ENCODE assay signal across 10 mouse cellular contexts in the genomic region with DNA sequence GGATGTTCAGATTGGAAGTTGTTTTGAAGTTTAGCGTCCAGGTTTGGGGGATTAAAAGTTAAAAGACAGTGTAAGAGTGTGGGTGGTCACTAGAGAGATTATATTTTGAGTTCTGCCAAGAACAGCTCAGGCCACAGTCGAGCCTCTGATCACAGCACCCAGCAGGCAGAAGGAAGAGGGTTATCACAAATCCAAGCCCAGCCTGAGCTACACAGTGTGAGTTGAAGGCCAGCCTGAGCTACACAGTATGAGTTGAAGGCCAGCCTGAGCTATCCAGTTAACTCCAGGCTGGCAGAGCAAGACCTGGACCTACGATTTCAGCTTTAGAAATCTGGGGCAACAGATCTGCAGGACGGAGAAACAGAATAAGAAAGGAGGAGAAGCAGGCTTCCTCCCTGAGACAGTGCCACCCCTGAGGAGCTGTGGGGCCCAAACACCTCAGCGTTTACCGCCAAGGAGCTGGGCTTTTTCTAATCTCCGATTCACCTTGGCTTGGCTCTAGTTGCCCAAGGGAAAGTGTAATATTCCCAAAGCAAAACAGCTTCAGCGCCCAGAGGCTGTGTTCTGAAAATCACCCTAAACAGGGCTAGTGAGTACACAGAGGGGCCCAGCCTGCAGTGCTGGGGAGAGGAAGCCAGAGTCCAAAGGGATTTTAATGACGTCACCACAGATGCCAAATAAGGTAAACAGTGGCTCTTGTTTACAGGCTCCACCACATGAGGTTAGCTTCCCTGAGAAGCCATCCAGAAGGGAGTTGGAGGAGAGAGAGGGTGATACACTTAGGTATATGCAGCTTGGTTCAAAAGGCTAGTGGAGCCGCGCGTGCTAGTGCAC. TPM values are rescaled to one million over a fixed set of nuclear protein-coding genes. Genes with fewer than 3 reads are reported as not detected.
DNase-seq lines count a peak whose midpoint lies in the region; ATAC-seq and TF ChIP-seq lines count a peak whose summit lies in the region.
"Had no signal": no experiment of that assay in that cellular context is flagged by ENCODE, and none has a peak within 500 bp of the region (broad histone marks: within the 10 kb centered on the region; RNA-seq: fewer than 3 reads in every experiment).

No protein-coding gene starts in this region.

- no peak for ATAC-seq in hindbrain, embryonic 11.5 days (ENCODE audit: low FRiP score)
- ATAC-seq in neural tube, embryonic 14.5 days (ENCODE audit: low read depth): no peak

- H3K9ac ChIP-seq in heart, adult 2 months (ENCODE audit: low read depth, low read length): no peak overlapping the region
- peak overlapping the region; percentile 37; the same call in 1 of the 2 replicates for H3K9ac ChIP-seq in hindbrain, embryonic 11.5 days (ENCODE audit: low read depth, low read length)
- H3K9ac ChIP-seq in neural tube, embryonic 14.5 days (replicated peaks; ENCODE audit: low read depth, low read length): no peak overlapping the region

- no peak for TF ChIP-seq CTCF in heart, adult 2 months (IDR thresholded peaks at IDR 0.05)

- TF ChIP-seq EP300 in heart, adult 2 months (IDR thresholded peaks at IDR 0.05; ENCODE audit: insufficient read depth, low read depth, low read length): no peak

- H3K4me2 ChIP-seq in hindbrain, embryonic 11.5 days (replicated peaks; ENCODE audit: low read depth, low read length): no peak overlapping the region
- no peak overlapping the region for H3K4me2 ChIP-seq in neural tube, embryonic 14.5 days (ENCODE audit: low read depth, low read length)

- H3K4me3 ChIP-seq in heart, adult 2 months: no peak overlapping the region
- H3K4me3 ChIP-seq in hindbrain, embryonic 11.5 days (ENCODE audit: low read depth, low read length): no peak overlapping the region
- peak overlapping the region; percentile 5; the same call in 1 of the 2 replicates for H3K4me3 ChIP-seq in limb, embryonic 10.5 days
- no peak overlapping the region for H3K4me3 ChIP-seq in neural tube, embryonic 14.5 days (ENCODE audit: low read depth, low read length)

- no peaks in the 10 kb centered on the region for H3K79me2 ChIP-seq in heart, adult 2 months (replicated peaks; ENCODE audit: control insufficient read depth, insufficient read depth, low read length)

- peak overlapping the region; percentile 52 for H3K27ac ChIP-seq in heart, adult 2 months
- peak overlapping the region; percentile 78 for H3K27ac ChIP-seq in hindbrain, embryonic 11.5 days (ENCODE audit: low read depth, low read length)
- peak overlapping the region; percentile 92 for H3K27ac ChIP-seq in limb, embryonic 10.5 days
- H3K27ac ChIP-seq in neural tube, embryonic 14.5 days (ENCODE audit: low read depth, low read length): peak overlapping the region; percentile 77
- H3K27ac ChIP-seq: macrophage had no signal

- peak in 1 of 2 experiments; percentile 39 for DNase-seq in heart, adult 2 months
- DNase-seq in heart, postnatal 4 days: no peak
- DNase-seq in hindbrain, embryonic 11.5 days (ENCODE audit: low spot score): peak; percentile 31
- DNase-seq in limb, embryonic 10.5 days (ENCODE audit: low spot score): no peak
- no peak for DNase-seq in adrenal gland, postnatal 4 days (ENCODE audit: low spot score in 2 of 2)
- no peak for DNase-seq in natural killer cell, adult 2 months (ENCODE audit: low spot score in 2 of 2)
- DNase-seq in thymus, postnatal 14 days: no peak

- H3K36me3 ChIP-seq in heart, adult 2 months (ENCODE audit: control insufficient read depth, insufficient read depth, low read length): no peaks in the 10 kb centered on the region
- H3K36me3 ChIP-seq in hindbrain, embryonic 11.5 days (ENCODE audit: control insufficient read depth, insufficient read depth, low read length): no peaks in the 10 kb centered on the region
- H3K36me3 ChIP-seq in limb, embryonic 10.5 days: no peaks in the 10 kb centered on the region
- no peaks in the 10 kb centered on the region for H3K36me3 ChIP-seq in neural tube, embryonic 14.5 days (ENCODE audit: control insufficient read depth, insufficient read depth, low read length)

- 59% methylated on average over 12 of the region's 12 CpGs for WGBS in heart, adult 2 months
- WGBS in hindbrain, embryonic 11.5 days: 36% methylated on average over 12 of the region's 12 CpGs
- WGBS in limb, embryonic 10.5 days: 43% methylated on average over 12 of the region's 12 CpGs
- WGBS in neural tube, embryonic 14.5 days: 36% methylated on average over 12 of the region's 12 CpGs

- intact Hi-C loops in heart, adult 2 months (cut with DNase I): no loop called here

- no peak for TF ChIP-seq POLR2A in heart, adult 2 months (IDR thresholded peaks at IDR 0.05; ENCODE audit: insufficient read depth, low read depth, low read length)

- no peaks in the 10 kb centered on the region for H3K4me1 ChIP-seq in heart, adult 2 months (ENCODE audit: control insufficient read depth, insufficient read depth, low read length)
- H3K4me1 ChIP-seq in hindbrain, embryonic 11.5 days (replicated peaks; ENCODE audit: control insufficient read depth, insufficient read depth, low read length): peaks cover 14% of the 10 kb centered on the region
- peaks cover 27% of the 10 kb centered on the region for H3K4me1 ChIP-seq in limb, embryonic 10.5 days
- peaks cover 15% of the 10 kb centered on the region; the same call in 1 of the 2 replicates for H3K4me1 ChIP-seq in neural tube, embryonic 14.5 days (ENCODE audit: control insufficient read depth, insufficient read depth, low read length)

- H3K27me3 ChIP-seq in heart, adult 2 months (ENCODE audit: control insufficient read depth, insufficient read depth, low read length): no peaks in the 10 kb centered on the region
- no peaks in the 10 kb centered on the region for H3K27me3 ChIP-seq in hindbrain, embryonic 11.5 days (ENCODE audit: control insufficient read depth, insufficient read depth, low read length)
- H3K27me3 ChIP-seq in limb, embryonic 10.5 days (ENCODE audit: low read depth, poor library complexity, severe bottlenecking): no peaks in the 10 kb centered on the region
- H3K27me3 ChIP-seq in neural tube, embryonic 14.5 days (ENCODE audit: control insufficient read depth, insufficient read depth, low read length): peaks cover 2% of the 10 kb centered on the region; the same call in 1 of the 2 replicates

- no peaks in the 10 kb centered on the region for H3K9me3 ChIP-seq in hindbrain, embryonic 11.5 days (ENCODE audit: control insufficient read depth, low read length)
- H3K9me3 ChIP-seq in limb, embryonic 10.5 days (replicated peaks): no peaks in the 10 kb centered on the region
- no peaks in the 10 kb centered on the region for H3K9me3 ChIP-seq in neural tube, embryonic 14.5 days (ENCODE audit: control insufficient read depth, low read length)

RNA-seq across cellular contexts. Expression of a gene that starts 37.5 kb away (rescaled TPM):
- 100 to 1,000 TPM; 303 to 314 TPM for total RNA-seq in heart, adult 2 months (2021)
- polyA plus RNA-seq in heart, adult 2 months (2012; rRNA removed): 121 and 142 TPM in 2 replicates
- total RNA-seq in heart, postnatal 4 days (2021): 100 to 1,000 TPM; 204 to 207 TPM
- 83.2 and 84.5 TPM in 2 replicates for polyA plus RNA-seq in hindbrain, embryonic 11.5 days (2014; fragmentation: Nextera tagmentation; extraction: Ambion mirVana)
- 57.9 and 68.1 TPM in 2 replicates for polyA plus RNA-seq in limb, embryonic 10.5 days (2016; fragmentation: Nextera tagmentation; extraction: Ambion mirVana)
- 63.7 and 67.9 TPM in 2 replicates for polyA plus RNA-seq in neural tube, embryonic 14.5 days (2014; fragmentation: Nextera tagmentation; extraction: Ambion mirVana)
- total RNA-seq in adrenal gland, postnatal 4 days (2021): 100 to 1,000 TPM; 143 to 160 TPM

RNA-seq across cellular contexts. Expression of a gene that starts 52.2 kb away (rescaled TPM):
- not detected for total RNA-seq in heart, adult 2 months (2021)
- not detected in 2 replicates for polyA plus RNA-seq in heart, adult 2 months (2012; rRNA removed)
- total RNA-seq in heart, postnatal 4 days (2021): not detected
- polyA plus RNA-seq in hindbrain, embryonic 11.5 days (2014; fragmentation: Nextera tagmentation; extraction: Ambion mirVana): 9.8 and 10.0 TPM in 2 replicates
- polyA plus RNA-seq in limb, embryonic 10.5 days (2016; fragmentation: Nextera tagmentation; extraction: Ambion mirVana): not detected in 2 replicates
- 0.23 and 0.52 TPM in 2 replicates for polyA plus RNA-seq in neural tube, embryonic 14.5 days (2014; fragmentation: Nextera tagmentation; extraction: Ambion mirVana)
- not detected for total RNA-seq in adrenal gland, postnatal 4 days (2021)
- total RNA-seq: gastrocnemius, postnatal 4 days had no signal
- polyA plus RNA-seq: macrophage had no signal
